Mouse (Mus musculus): Measurements from ENCODE around the gene 4930503B20Rik.

- TF ChIP-seq CTCF (IDR thresholded peaks at IDR 0.05) (no peak), EP300 (IDR thresholded peaks at IDR 0.05) (no peak)
Measured at GRCm38 (mm10) chr3:146692547-146692946, 41.4 kb upstream of the 4930503B20Rik start.

Measured in lung, postnatal 0 days (tissue).